Mouse (Mus musculus) E14TG2a.4 (cell line): ENCODE measurements around the gene Tbpl1.

Source experiments
- CTCF ChIP-seq: conservative IDR thresholded peaks from 2 replicates; pipeline ENCODE4 v1.5.1; 2014; ENCODE audit warnings: low read length
- NANOG ChIP-seq: IDR thresholded peaks from 2 replicates; pipeline ENCODE4 v1.6.1; 2014; ENCODE audit warnings: borderline replicate concordance, low read length, mixed read lengths
- POU5F1 ChIP-seq: IDR thresholded peaks from 2 replicates; pipeline ENCODE4 v1.6.1; 2014; ENCODE audit warnings: low read length, borderline replicate concordance

DNA sequence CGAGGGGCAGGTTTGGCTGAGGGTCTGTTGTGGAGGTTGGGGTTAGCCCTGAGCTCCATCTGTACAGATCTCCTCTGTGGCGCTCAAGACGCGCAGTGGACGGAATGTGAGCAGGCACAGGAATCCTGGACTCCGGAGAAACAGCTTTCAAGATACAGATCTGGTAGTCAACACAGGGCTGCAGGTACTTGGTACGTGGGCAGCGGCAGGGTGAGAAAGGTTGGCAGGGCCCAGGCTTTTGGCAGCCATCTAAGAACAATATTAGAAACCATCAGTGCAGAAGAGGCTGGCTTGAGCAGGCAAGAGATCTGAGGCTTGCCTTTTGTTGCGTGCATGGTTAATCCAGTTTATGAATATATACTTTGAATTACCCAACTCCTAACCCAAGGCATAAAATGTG is 35.5 kb downstream of the Tbpl1 start:
- TF ChIP-seq CTCF: no peak
- TF ChIP-seq POU5F1: no peak
- no peak for TF ChIP-seq NANOG
